Mouse (Mus musculus) cortical plate, adult 2 months (tissue): ENCODE measurements around the gene Aagab.

ENCODE experiments used
- CTCF ChIP-seq: fragments of 200-500 bp; IDR thresholded peaks from 2 replicates; pipeline ENCODE4 v1.5.1; 2011; ENCODE audit warnings: mild to moderate bottlenecking, control low read depth, low read length; ENCODE audit not compliant: insufficient read depth; ENCODE audit errors: extremely low read depth
- POLR2A ChIP-seq: fragments of 200-500 bp; IDR thresholded peaks from 2 replicates; pipeline ENCODE4 v1.6.1; 2011; ENCODE audit warnings: mild to moderate bottlenecking, low read length, control low read depth; ENCODE audit not compliant: insufficient read depth; ENCODE audit errors: extremely low read depth

DNA sequence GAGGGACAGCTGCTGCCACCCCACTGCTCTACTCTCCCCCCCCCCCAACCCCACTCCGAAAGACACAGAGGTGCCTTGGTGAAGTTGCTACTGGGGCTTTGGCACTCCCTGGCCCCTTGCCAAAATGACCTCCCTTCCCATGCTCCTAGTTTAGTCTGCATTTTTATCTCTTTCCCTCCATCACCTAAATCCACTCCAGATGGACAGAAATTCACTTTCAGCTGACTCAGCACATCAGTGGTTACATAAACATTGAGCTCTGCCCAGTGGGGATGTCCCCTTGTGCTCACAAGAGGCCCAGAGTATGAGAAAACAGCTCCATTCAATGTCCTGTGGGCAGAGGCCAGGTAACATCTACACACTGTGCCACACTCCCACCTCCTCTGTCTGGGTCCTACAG lies 52.6 kb downstream of the Aagab start:
- no peak for TF ChIP-seq CTCF
- TF ChIP-seq POLR2A, result no peak
